Mouse (Mus musculus): ENCODE results near the gene A530016L24Rik. TPM values are rescaled to one million over a fixed set of nuclear protein-coding genes. Genes with fewer than 3 reads are reported as not detected.
A peak's percentile ranks its signal among the peaks of the same experiment; 100 is the strongest.

The A530016L24Rik gene
- total RNA-seq (2021) = under 1 TPM in 1 of 2 experiments, not detected in 1; 0.15 TPM
- long read RNA-seq = 0 reads

GRCm38 (mm10) chr12:112489134-112489533 lies at the start of gene A530016L24Rik:
TSS of gene A530016L24Rik (plus strand) at chr12:112489448.
- no peak for DNase-seq (ENCODE audit: low spot score in 2 of 2)

- no peak for DNase-seq (ENCODE audit: low spot score in 2 of 2)
These were observed 49.3 kb upstream of the A530016L24Rik start for GRCm38 (mm10) chr12:112439993-112440392.

- DNase-seq (ENCODE audit: low spot score in 2 of 2) = peak; percentile 74 to 89
These were observed 40.0 kb upstream of the A530016L24Rik start for GRCm38 (mm10) chr12:112449144-112449827.

- no peak for DNase-seq (ENCODE audit: low spot score in 2 of 2)
These were observed 39.4 kb upstream of the A530016L24Rik start for GRCm38 (mm10) chr12:112449828-112450180.

GRCm38 (mm10) chr12:112450883-112451282 lies 38.4 kb upstream of the A530016L24Rik start:
- DNase-seq (ENCODE audit: low spot score in 2 of 2) = peak in 1 of 2 experiments; percentile 53

GRCm38 (mm10) chr12:112451381-112451780 lies 37.9 kb upstream of the A530016L24Rik start:
- DNase-seq (ENCODE audit: low spot score in 2 of 2) = no peak

GRCm38 (mm10) chr12:112451826-112452225 lies 37.4 kb upstream of the A530016L24Rik start:
- DNase-seq (ENCODE audit: low spot score in 2 of 2) = no peak

GRCm38 (mm10) chr12:112456144-112456713 lies 33.0 kb upstream of the A530016L24Rik start:
- no peak for DNase-seq (ENCODE audit: low spot score in 2 of 2)

GRCm38 (mm10) chr12:112457839-112458238 lies 31.4 kb upstream of the A530016L24Rik start:
- DNase-seq (ENCODE audit: low spot score in 2 of 2) = peak; percentile 75 to 91

GRCm38 (mm10) chr12:112462423-112462822 lies 26.8 kb upstream of the A530016L24Rik start:
- no peak for DNase-seq (ENCODE audit: low spot score in 2 of 2)

- no peak for DNase-seq (ENCODE audit: low spot score in 2 of 2)
These were observed 26.0 kb upstream of the A530016L24Rik start for GRCm38 (mm10) chr12:112463209-112463608.

- no peak for DNase-seq (ENCODE audit: low spot score in 2 of 2)
These were observed 25.4 kb upstream of the A530016L24Rik start for GRCm38 (mm10) chr12:112463750-112464444.

GRCm38 (mm10) chr12:112464516-112464915 lies 24.7 kb upstream of the A530016L24Rik start:
- DNase-seq (ENCODE audit: low spot score in 2 of 2) = no peak

GRCm38 (mm10) chr12:112465928-112466327 lies 23.3 kb upstream of the A530016L24Rik start:
- DNase-seq (ENCODE audit: low spot score in 2 of 2) = no peak

GRCm38 (mm10) chr12:112467387-112467786 lies 21.9 kb upstream of the A530016L24Rik start:
- no peak for DNase-seq (ENCODE audit: low spot score in 2 of 2)

GRCm38 (mm10) chr12:112469393-112469792 lies 19.9 kb upstream of the A530016L24Rik start:
- no peak for DNase-seq (ENCODE audit: low spot score in 2 of 2)

- DNase-seq (ENCODE audit: low spot score in 2 of 2) = no peak
These were observed 19.0 kb upstream of the A530016L24Rik start for GRCm38 (mm10) chr12:112470216-112470615.

- peak; percentile 49 to 87 for DNase-seq (ENCODE audit: low spot score in 2 of 2)
These were observed 15.5 kb upstream of the A530016L24Rik start for GRCm38 (mm10) chr12:112473777-112474176.

- DNase-seq (ENCODE audit: low spot score in 2 of 2) = no peak
These were observed 287 bp downstream of the A530016L24Rik start for GRCm38 (mm10) chr12:112489535-112489934.

- DNase-seq (ENCODE audit: low spot score in 2 of 2) = no peak
These were observed 1.2 kb downstream of the A530016L24Rik start for GRCm38 (mm10) chr12:112490444-112490939.

- no peak for DNase-seq (ENCODE audit: low spot score in 2 of 2)
These were observed 6.9 kb downstream of the A530016L24Rik start for GRCm38 (mm10) chr12:112496136-112496535.

GRCm38 (mm10) chr12:112497731-112498130 lies 8.5 kb downstream of the A530016L24Rik start:
- DNase-seq (ENCODE audit: low spot score in 2 of 2) = no peak

Measured in layer of hippocampus, adult 18-20 months (tissue).